Mouse (Mus musculus) heart, embryonic 11.5 days (tissue): ENCODE data around the gene Rce1. TPM values are rescaled to one million over a fixed set of nuclear protein-coding genes. Genes with fewer than 3 reads are reported as not detected.

Experiments
- ATAC-seq: fragments of 200-750 bp; cut with Nextera tagmentation; replicated peaks from 2 replicates; pipeline ENCODE4 v1.8.0; 2017; ENCODE audit warnings: moderate library complexity; ENCODE audit not compliant: insufficient number of reproducible peaks, low FRiP score, low TSS enrichment
- H3K27ac ChIP-seq: fragments of 300-500 bp; sonication (generic); 2 replicates; pipeline ENCODE4 v1.5.1; 2014; ENCODE audit warnings: mild to moderate bottlenecking, low read depth, low read length
- H3K27me3 ChIP-seq: fragments of 300-500 bp; sonication (generic); 2 replicates; pipeline ENCODE4 v1.6.1; 2014; ENCODE audit warnings: mild to moderate bottlenecking, low read length, mixed read lengths; ENCODE audit not compliant: control insufficient read depth, insufficient read depth
- H3K36me3 ChIP-seq: fragments of 300-500 bp; sonication (generic); 2 replicates; pipeline ENCODE4 v1.6.1; 2014; ENCODE audit warnings: mild to moderate bottlenecking, low read length, moderate library complexity, mixed read lengths; ENCODE audit not compliant: control insufficient read depth, insufficient read depth
- H3K4me1 ChIP-seq: fragments of 300-500 bp; sonication (generic); 2 replicates; pipeline ENCODE4 v1.6.1; 2014; ENCODE audit warnings: low read length; ENCODE audit not compliant: control insufficient read depth, insufficient read depth
- H3K4me2 ChIP-seq: fragments of 300-500 bp; sonication (generic); 2 replicates; pipeline ENCODE4 v1.6.1; 2014; ENCODE audit warnings: mild to moderate bottlenecking, moderate library complexity
- H3K4me3 ChIP-seq: fragments of 300-500 bp; sonication (generic); 2 replicates; pipeline ENCODE4 v1.5.1; 2014; ENCODE audit warnings: low read depth, low read length
- H3K9ac ChIP-seq: fragments of 300-500 bp; sonication (generic); 2 replicates; pipeline ENCODE4 v1.6.1; 2014; ENCODE audit warnings: mild to moderate bottlenecking, low read depth, low read length, moderate library complexity
- H3K9me3 ChIP-seq: fragments of 300-500 bp; sonication (generic); replicated peaks from 2 replicates; pipeline ENCODE4 v1.6.1; 2016; ENCODE audit warnings: low read length; ENCODE audit not compliant: control insufficient read depth
- WGBS: fragments of 180-500 bp; shearing (Covaris S2); extraction: QIAGEN DNeasy Blood & Tissue Kit; methylation state at CpG from one replicate; pipeline ENCODE4 v1.1.7; 2014; ENCODE audit not compliant: insufficient replicate concordance; 5-methylcytosine and 5-hydroxymethylcytosine counted together
- polyA plus RNA-seq: library from polyadenylated mRNA; unstranded; fragments of >200 nt; fragmentation: Nextera tagmentation; extraction: Ambion mirVana; gene quantifications from 2 replicates; pipeline ENCODE4 v1.2.1, GENCODE M21; 2014

Gene Rce1
- polyA plus RNA-seq = 39.0 and 39.9 TPM in 2 replicates

- Histone ChIP-seq H3K27me3 (no peaks in the 10 kb centered on the region), H3K9ac (peak within 1 kb of the TSS; percentile 98), H3K4me1 (peaks cover 17% of the 10 kb centered on the region), H3K36me3 (peaks cover 8% of the 10 kb centered on the region), H3K4me3 (peak within 1 kb of the TSS; percentile 92), H3K9me3 (no peaks in the 10 kb centered on the region), H3K27ac (peak within 1 kb of the TSS; percentile 84), H3K4me2 (peak within 1 kb of the TSS; percentile 91)
- ATAC-seq = peak; percentile 88
- under 1% methylated on average over 62 of the region's 64 CpGs for WGBS
Observed at GRCm38 (mm10) chr19:4625179-4625828, at the start of gene Rce1. Gene Rce1, minus strand, starts transcription at chr19:4625641.

GRCm38 (mm10) chr19:4672401-4672800 is 47.0 kb upstream of the Rce1 start:
- no peak for ATAC-seq
- Histone ChIP-seq H3K36me3 (no peaks in the 10 kb centered on the region), H3K4me2 (no peak overlapping the region), H3K4me3 (no peak overlapping the region), H3K27ac (no peak overlapping the region), H3K27me3 (no peaks in the 10 kb centered on the region), H3K9ac (no peak overlapping the region), H3K9me3 (no peaks in the 10 kb centered on the region), H3K4me1 (no peaks in the 10 kb centered on the region)
- WGBS = 73% methylated on average over 6 of the region's 6 CpGs

- H3K4me3 ChIP-seq = no peak overlapping the region
- H3K27ac ChIP-seq = no peak overlapping the region
- H3K36me3 ChIP-seq = no peaks in the 10 kb centered on the region
- no peak for ATAC-seq
- no peaks in the 10 kb centered on the region for H3K27me3 ChIP-seq
- H3K4me1 ChIP-seq = no peaks in the 10 kb centered on the region
- no peak overlapping the region for H3K9ac ChIP-seq
- no peak overlapping the region for H3K4me2 ChIP-seq
- 63% methylated on average over 4 of the region's 4 CpGs for WGBS
- no peaks in the 10 kb centered on the region for H3K9me3 ChIP-seq
Observed at GRCm38 (mm10) chr19:4670776-4671175, 45.3 kb upstream of the Rce1 start.

- Histone ChIP-seq H3K4me3 (no peak overlapping the region), H3K36me3 (no peaks in the 10 kb centered on the region), H3K27me3 (no peaks in the 10 kb centered on the region), H3K9me3 (no peaks in the 10 kb centered on the region), H3K4me2 (no peak overlapping the region), H3K4me1 (no peaks in the 10 kb centered on the region), H3K9ac (no peak overlapping the region), H3K27ac (no peak overlapping the region)
- no peak for ATAC-seq
Observed at GRCm38 (mm10) chr19:4666815-4667214, 41.4 kb upstream of the Rce1 start.

- WGBS = 86% methylated on average over 5 of the region's 5 CpGs
- Histone ChIP-seq H3K4me2 (no peak overlapping the region), H3K9me3 (no peaks in the 10 kb centered on the region), H3K27me3 (no peaks in the 10 kb centered on the region; the same call in 1 of the 2 replicates), H3K27ac (no peak overlapping the region), H3K9ac (no peak overlapping the region), H3K4me1 (no peaks in the 10 kb centered on the region), H3K4me3 (no peak overlapping the region), H3K36me3 (no peaks in the 10 kb centered on the region)
- ATAC-seq = no peak
Observed at GRCm38 (mm10) chr19:4658156-4658555, 32.7 kb upstream of the Rce1 start.

- H3K9me3 ChIP-seq = no peaks in the 10 kb centered on the region
- no peak overlapping the region for H3K4me2 ChIP-seq
- 0 out of 2 replicates have a peak, but pooled peaks cover 3% of the 10 kb centered on the region for H3K4me1 ChIP-seq
- H3K27me3 ChIP-seq = 0 out of 2 replicates have a peak, but pooled peaks cover 2% of the 10 kb centered on the region
- 71% methylated on average over 11 of the region's 11 CpGs for WGBS
- H3K9ac ChIP-seq = no peak overlapping the region
- no peaks in the 10 kb centered on the region for H3K36me3 ChIP-seq
- H3K27ac ChIP-seq = no peak overlapping the region
- ATAC-seq = no peak
- H3K4me3 ChIP-seq = no peak overlapping the region
Observed at GRCm38 (mm10) chr19:4646917-4647492, 21.6 kb upstream of the Rce1 start.

- Histone ChIP-seq H3K27me3 (0 out of 2 replicates have a peak, but pooled peaks cover 2% of the 10 kb centered on the region), H3K9ac (no peak overlapping the region), H3K4me1 (0 out of 2 replicates have a peak, but pooled peaks cover 3% of the 10 kb centered on the region), H3K36me3 (no peaks in the 10 kb centered on the region), H3K4me2 (no peak overlapping the region), H3K9me3 (no peaks in the 10 kb centered on the region), H3K27ac (no peak overlapping the region), H3K4me3 (no peak overlapping the region)
- WGBS = 41% methylated on average over 10 of the region's 10 CpGs
- no peak for ATAC-seq
Observed at GRCm38 (mm10) chr19:4644271-4644670, 18.8 kb upstream of the Rce1 start.

- H3K9me3 ChIP-seq = no peaks in the 10 kb centered on the region
- no peak overlapping the region for H3K4me2 ChIP-seq
- no peak overlapping the region for H3K27ac ChIP-seq
- H3K9ac ChIP-seq = no peak overlapping the region
- H3K27me3 ChIP-seq = peaks cover 7% of the 10 kb centered on the region; the same call in 1 of the 2 replicates
- H3K4me1 ChIP-seq = no peaks in the 10 kb centered on the region
- H3K4me3 ChIP-seq = no peak overlapping the region
- WGBS = 52% methylated on average over 4 of the region's 4 CpGs
- no peaks in the 10 kb centered on the region for H3K36me3 ChIP-seq
- no peak for ATAC-seq
Observed at GRCm38 (mm10) chr19:4635986-4636385, 10.5 kb upstream of the Rce1 start.

- Histone ChIP-seq H3K9ac (no peak overlapping the region), H3K4me3 (no peak overlapping the region), H3K27ac (no peak overlapping the region), H3K4me1 (peaks cover 17% of the 10 kb centered on the region), H3K36me3 (no peaks in the 10 kb centered on the region), H3K27me3 (no peaks in the 10 kb centered on the region), H3K9me3 (no peaks in the 10 kb centered on the region), H3K4me2 (no peak overlapping the region)
- WGBS = 3% methylated on average over 1 of the region's 1 CpGs
- no peak for ATAC-seq
Observed at GRCm38 (mm10) chr19:4628819-4629218, 3.4 kb upstream of the Rce1 start.
